Mouse (Mus musculus): Measurements from ENCODE around the gene Fos.

- no peak for TF ChIP-seq POLR2A (IDR thresholded peaks at IDR 0.05; ENCODE audit: borderline replicate concordance, insufficient read depth, low read length)
- peak; percentile 67 for TF ChIP-seq CTCF (IDR thresholded peaks at IDR 0.05; ENCODE audit: borderline replicate concordance, insufficient read depth, low read depth, low read length)
Observed at GRCm38 (mm10) chr12:85492084-85492645, 18.5 kb downstream of the Fos start.

All from cerebellum, adult 2 months (tissue).